In the genomic region with DNA sequence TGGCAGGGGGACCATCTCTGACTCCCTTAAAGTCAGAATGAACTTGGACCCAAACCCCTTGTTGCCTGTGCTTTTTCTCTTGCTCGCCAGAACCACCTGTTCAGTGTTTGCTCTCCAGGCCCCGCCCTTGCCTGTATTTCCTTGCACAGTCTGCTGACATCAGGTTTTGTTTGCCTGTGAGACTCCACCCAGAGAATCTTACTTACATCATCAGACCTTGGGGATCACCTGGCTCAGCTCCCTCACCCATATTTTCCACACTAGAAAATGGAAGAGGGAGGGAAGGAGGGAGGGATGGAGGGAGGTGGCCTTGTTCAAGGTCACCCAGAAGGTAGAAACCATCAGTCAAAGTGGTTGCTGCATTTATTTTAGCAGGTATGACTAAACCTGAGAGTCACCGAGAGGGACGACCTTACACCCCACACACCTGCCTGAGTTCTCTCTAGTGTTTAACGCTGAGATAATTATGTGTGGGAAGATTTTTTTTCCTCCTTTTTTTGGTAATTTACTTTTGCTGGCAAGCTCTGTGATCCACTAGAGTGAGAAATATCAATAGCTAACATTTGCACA, we compare ENCODE assay signal across 14 mouse cellular contexts. TPM values are rescaled to one million over a fixed set of nuclear protein-coding genes. Genes with fewer than 3 reads are reported as not detected.
DNase-seq lines count a peak whose midpoint lies in the region; ATAC-seq and TF ChIP-seq lines count a peak whose summit lies in the region.
"Had no signal": no experiment of that assay in that cellular context is flagged by ENCODE, and none has a peak within 500 bp of the region (broad histone marks: within the 10 kb centered on the region; RNA-seq: fewer than 3 reads in every experiment).

No protein-coding gene starts in this region.

- ATAC-seq in hindbrain, embryonic 16.5 days = no peak
- no peak for ATAC-seq in midbrain, postnatal 0 days (ENCODE audit: low FRiP score)

- no peak overlapping the region for H3K4me3 ChIP-seq in hindbrain, embryonic 16.5 days (ENCODE audit: low read length)
- H3K4me3 ChIP-seq in midbrain, postnatal 0 days (ENCODE audit: low read depth, low read length) = no peak overlapping the region
- H3K4me3 ChIP-seq: embryonic facial prominence, embryonic 12.5 days; heart, embryonic 13.5 days had no signal

- no peaks in the 10 kb centered on the region for H3K27me3 ChIP-seq in hindbrain, embryonic 16.5 days (replicated peaks; ENCODE audit: control insufficient read depth, insufficient read depth, low read length)
- H3K27me3 ChIP-seq in midbrain, postnatal 0 days (ENCODE audit: insufficient read depth, low read length) = no peaks in the 10 kb centered on the region
- H3K27me3 ChIP-seq: embryonic facial prominence, embryonic 12.5 days had no signal

- peaks cover 32% of the 10 kb centered on the region for H3K4me1 ChIP-seq in hindbrain, embryonic 16.5 days (ENCODE audit: control insufficient read depth, insufficient read depth, low read depth, low read length)
- peaks cover 5% of the 10 kb centered on the region; the same call in 1 of the 2 replicates for H3K4me1 ChIP-seq in midbrain, postnatal 0 days (ENCODE audit: insufficient read depth, low read length)

- no peaks in the 10 kb centered on the region for H3K9me3 ChIP-seq in hindbrain, embryonic 16.5 days (ENCODE audit: control insufficient read depth, low read length)
- H3K9me3 ChIP-seq in midbrain, postnatal 0 days (ENCODE audit: low read length) = no peaks in the 10 kb centered on the region
- H3K9me3 ChIP-seq: embryonic facial prominence, embryonic 12.5 days; heart, embryonic 13.5 days had no signal

- DNase-seq in cerebellum, postnatal 25 days = peak; percentile 23 to 26
- DNase-seq in cerebellum, postnatal 36 days = no peak
- peak; percentile 5 for DNase-seq in R1 (ENCODE audit: low read depth, low spot score)
- no peak for DNase-seq in midbrain, postnatal 0 days (ENCODE audit: low spot score)
- DNase-seq in ovary, postnatal 10 days (ENCODE audit: low spot score) = no peak
- DNase-seq in spleen, adult 18-20 months = no peak
- DNase-seq in kidney, postnatal 25 days = no peak
- DNase-seq: adrenal gland, postnatal 14 days; cerebellum, adult 11-12 months; lung, postnatal 10 days; right cerebral cortex, postnatal 14 days had no signal

- no peak for TF ChIP-seq CTCF in midbrain, postnatal 0 days (IDR thresholded peaks at IDR 0.05)

- H3K4me2 ChIP-seq in hindbrain, embryonic 16.5 days (ENCODE audit: low read length) = no peak overlapping the region
- H3K4me2 ChIP-seq in midbrain, postnatal 0 days (ENCODE audit: low read depth, low read length, poor library complexity, severe bottlenecking) = no peak overlapping the region
- H3K4me2 ChIP-seq: embryonic facial prominence, embryonic 12.5 days; heart, embryonic 13.5 days had no signal

- H3K9ac ChIP-seq in hindbrain, embryonic 16.5 days (ENCODE audit: low read depth, low read length) = peak overlapping the region; percentile 42; the same call in 1 of the 2 replicates
- H3K9ac ChIP-seq in midbrain, postnatal 0 days (replicated peaks; ENCODE audit: low read length, poor library complexity, severe bottlenecking) = no peak overlapping the region
- H3K9ac ChIP-seq: embryonic facial prominence, embryonic 12.5 days; heart, embryonic 13.5 days had no signal

- 71% methylated on average over 5 of the region's 5 CpGs for WGBS in hindbrain, embryonic 16.5 days
- 81% methylated on average over 5 of the region's 5 CpGs for WGBS in midbrain, postnatal 0 days

- H3K27ac ChIP-seq in hindbrain, embryonic 16.5 days (ENCODE audit: low read depth, low read length) = peak overlapping the region; percentile 86
- peak overlapping the region; percentile 90 for H3K27ac ChIP-seq in midbrain, postnatal 0 days (ENCODE audit: low read depth, low read length)
- H3K27ac ChIP-seq: embryonic facial prominence, embryonic 12.5 days; heart, embryonic 13.5 days had no signal

- H3K36me3 ChIP-seq in hindbrain, embryonic 16.5 days (ENCODE audit: control insufficient read depth, insufficient read depth, low read length) = no peaks in the 10 kb centered on the region
- no peaks in the 10 kb centered on the region for H3K36me3 ChIP-seq in midbrain, postnatal 0 days (ENCODE audit: insufficient read depth, low read length)
- H3K36me3 ChIP-seq: embryonic facial prominence, embryonic 12.5 days; heart, embryonic 13.5 days had no signal

RNA-seq across cellular contexts. Expression of gene Syn2, which starts 7.4 kb away (rescaled TPM):
- 55.9 and 69.7 TPM in 2 replicates for polyA plus RNA-seq in hindbrain, embryonic 16.5 days (2015; fragmentation: Nextera tagmentation; extraction: Ambion mirVana)
- 134 and 145 TPM in 2 replicates for total RNA-seq in midbrain, postnatal 0 days (2014; rRNA removed)
- polyA plus RNA-seq in midbrain, postnatal 0 days (2015; fragmentation: Nextera tagmentation; extraction: Ambion mirVana) = 89.5 and 95.2 TPM in 2 replicates

Comparison
In these comparisons a context has a peak if more than half of its experiments do, and no peak if none do; other contexts are left out.
1. DNase-seq: peak in cerebellum, postnatal 25 days (2 of 2) and R1 (single experiment); none in cerebellum, postnatal 36 days (0 of 2), midbrain, postnatal 0 days (single experiment), ovary, postnatal 10 days (single experiment), spleen, adult 18-20 months (0 of 2) and kidney, postnatal 25 days (0 of 2).